Mouse (Mus musculus) kidney, adult 9 months (tissue): ENCODE results near the gene Spint1.

Experiments
- DNase-seq: peaks from one replicate; pipeline ENCODE4 v3.0.0; 2022

Spint1 gene

GRCm38 (mm10) chr2:119237210-119237870, at the start of gene Spint1:
Gene Spint1, plus strand, starts transcription at chr2:119237362.
- DNase-seq, result peak; percentile 75

- DNase-seq, result peak; percentile 88
Observed at GRCm38 (mm10) chr2:119189029-119189710, 48.0 kb upstream of the Spint1 start.

GRCm38 (mm10) chr2:119190969-119191368, 46.2 kb upstream of the Spint1 start:
- DNase-seq, result no peak

- no peak for DNase-seq
Observed at GRCm38 (mm10) chr2:119194140-119194539, 43.0 kb upstream of the Spint1 start.

GRCm38 (mm10) chr2:119196316-119197108, 40.6 kb upstream of the Spint1 start:
- DNase-seq, result no peak

GRCm38 (mm10) chr2:119197493-119197892, 39.7 kb upstream of the Spint1 start:
- DNase-seq, result no peak

GRCm38 (mm10) chr2:119198049-119198448, 39.1 kb upstream of the Spint1 start:
- DNase-seq, result no peak

GRCm38 (mm10) chr2:119198934-119199333, 38.2 kb upstream of the Spint1 start:
- no peak for DNase-seq

GRCm38 (mm10) chr2:119202914-119203453, 34.2 kb upstream of the Spint1 start:
- no peak for DNase-seq

GRCm38 (mm10) chr2:119203871-119204460, 33.2 kb upstream of the Spint1 start:
- DNase-seq, result no peak

- DNase-seq, result no peak
Observed at GRCm38 (mm10) chr2:119207961-119208343, 29.2 kb upstream of the Spint1 start.

GRCm38 (mm10) chr2:119208344-119209175, 28.6 kb upstream of the Spint1 start, which contains the start of the genes Zfyve19 and Dnajc17:
Gene Zfyve19, plus strand, starts transcription at chr2:119208617.
Gene Dnajc17, minus strand, starts transcription at chr2:119208795.
- peak; percentile 97 for DNase-seq

- no peak for DNase-seq
Observed at GRCm38 (mm10) chr2:119209176-119209507, 28.0 kb upstream of the Spint1 start.

GRCm38 (mm10) chr2:119229775-119230704, 7.1 kb upstream of the Spint1 start, which contains the start of gene Ppp1r14d:
Gene Ppp1r14d, minus strand, starts transcription at chr2:119229906.
- DNase-seq, result peak; percentile 70

- DNase-seq, result peak; percentile 61
Observed at GRCm38 (mm10) chr2:119236682-119237209, 416 bp upstream of the Spint1 start.

GRCm38 (mm10) chr2:119237871-119238220, 684 bp downstream of the Spint1 start:
- no peak for DNase-seq

GRCm38 (mm10) chr2:119238671-119239070, 1.5 kb downstream of the Spint1 start:
- DNase-seq, result peak; percentile 50

GRCm38 (mm10) chr2:119240075-119240818, 3.1 kb downstream of the Spint1 start:
- DNase-seq, result no peak

- no peak for DNase-seq
Observed at GRCm38 (mm10) chr2:119240819-119241186, 3.6 kb downstream of the Spint1 start.

- peak; percentile 78 for DNase-seq
Observed at GRCm38 (mm10) chr2:119242548-119242947, 5.4 kb downstream of the Spint1 start.
